Mouse (Mus musculus): Measurements from ENCODE around the gene Bahd1. TPM values are rescaled to one million over a fixed set of nuclear protein-coding genes. Genes with fewer than 3 reads are reported as not detected.
A peak's percentile ranks its signal among the peaks of the same experiment; 100 is the strongest.

The Bahd1 gene
- polyA plus RNA-seq (2014; fragmentation: Nextera tagmentation; extraction: Ambion mirVana): 1.7 and 1.9 TPM in 2 replicates

GRCm38 (mm10) chr2:118899981-118900825 lies at the start of gene Bahd1:
TSS of gene Bahd1 (plus strand) at chr2:118900377.
- H3K27me3 ChIP-seq (replicated peaks; ENCODE audit: control insufficient read depth, insufficient read depth, low read length): peaks cover 56% of the 10 kb centered on the region
- H3K4me2 ChIP-seq: peak within 1 kb of the TSS; percentile 100
- ATAC-seq (replicated peaks; ENCODE audit: low FRiP score) (no peak), DNase-seq (ENCODE audit: low spot score) (peak; percentile 63)
- H3K4me3 ChIP-seq (ENCODE audit: low read depth, low read length): peak within 1 kb of the TSS; percentile 97
- H3K9me3 ChIP-seq (ENCODE audit: control insufficient read depth, low read length): no peaks in the 10 kb centered on the region
- peak within 1 kb of the TSS; percentile 93 for H3K27ac ChIP-seq (ENCODE audit: low read depth, low read length)
- under 1% methylated on average over 32 of the region's 32 CpGs for WGBS
- H3K36me3 ChIP-seq (ENCODE audit: control insufficient read depth, insufficient read depth, low read length): no peaks in the 10 kb centered on the region
- H3K4me1 ChIP-seq (replicated peaks; ENCODE audit: control insufficient read depth, insufficient read depth, low read length): peaks cover 59% of the 10 kb centered on the region
- H3K9ac ChIP-seq (ENCODE audit: low read depth, low read length): peak within 1 kb of the TSS; percentile 92

GRCm38 (mm10) chr2:118851756-118852155 lies 48.4 kb upstream of the Bahd1 start:
- Histone ChIP-seq H3K4me1 (replicated peaks; ENCODE audit: control insufficient read depth, insufficient read depth, low read length) (no peaks in the 10 kb centered on the region), H3K36me3 (ENCODE audit: control insufficient read depth, insufficient read depth, low read length) (no peaks in the 10 kb centered on the region), H3K4me3 (ENCODE audit: low read depth, low read length) (no peak overlapping the region), H3K27ac (ENCODE audit: low read depth, low read length) (no peak overlapping the region), H3K9me3 (ENCODE audit: control insufficient read depth, low read length) (no peaks in the 10 kb centered on the region), H3K27me3 (replicated peaks; ENCODE audit: control insufficient read depth, insufficient read depth, low read length) (no peaks in the 10 kb centered on the region), H3K4me2 (no peak overlapping the region), H3K9ac (ENCODE audit: low read depth, low read length) (no peak overlapping the region)
- 45% methylated on average over 3 of the region's 3 CpGs for WGBS
- ATAC-seq (replicated peaks; ENCODE audit: low FRiP score): no peak
- no peak for DNase-seq (ENCODE audit: low spot score)

- H3K36me3 ChIP-seq (ENCODE audit: control insufficient read depth, insufficient read depth, low read length): 0 out of 2 replicates have a peak, but pooled peaks cover 2% of the 10 kb centered on the region
- no peaks in the 10 kb centered on the region for H3K9me3 ChIP-seq (ENCODE audit: control insufficient read depth, low read length)
- no peaks in the 10 kb centered on the region for H3K27me3 ChIP-seq (replicated peaks; ENCODE audit: control insufficient read depth, insufficient read depth, low read length)
- H3K4me1 ChIP-seq (replicated peaks; ENCODE audit: control insufficient read depth, insufficient read depth, low read length): peaks cover 3% of the 10 kb centered on the region; the same call in 1 of the 2 replicates
- peak within 1 kb of the TSS; percentile 85 for H3K4me2 ChIP-seq
- ATAC-seq (replicated peaks; ENCODE audit: low FRiP score): peak; percentile 99
- H3K4me3 ChIP-seq (ENCODE audit: low read depth, low read length): peak within 1 kb of the TSS; percentile 69
- peak within 1 kb of the TSS; percentile 71 for H3K9ac ChIP-seq (ENCODE audit: low read depth, low read length)
- peak; percentile 87 for DNase-seq (ENCODE audit: low spot score)
- no peak within 1 kb of the TSS for H3K27ac ChIP-seq (ENCODE audit: low read depth, low read length)
- under 1% methylated on average over 34 of the region's 34 CpGs for WGBS
Measured at GRCm38 (mm10) chr2:118861454-118862339, 38.5 kb upstream of the Bahd1 start, which contains the start of gene Ivd. TSS of gene Ivd (plus strand) at chr2:118861954.

- H3K36me3 ChIP-seq (ENCODE audit: control insufficient read depth, insufficient read depth, low read length): 0 out of 2 replicates have a peak, but pooled peaks cover 2% of the 10 kb centered on the region
- no peaks in the 10 kb centered on the region for H3K9me3 ChIP-seq (ENCODE audit: control insufficient read depth, low read length)
- H3K4me2 ChIP-seq: peak overlapping the region; percentile 85
- peaks cover 3% of the 10 kb centered on the region; the same call in 1 of the 2 replicates for H3K4me1 ChIP-seq (replicated peaks; ENCODE audit: control insufficient read depth, insufficient read depth, low read length)
- H3K27me3 ChIP-seq (replicated peaks; ENCODE audit: control insufficient read depth, insufficient read depth, low read length): no peaks in the 10 kb centered on the region
- peak overlapping the region; percentile 71 for H3K9ac ChIP-seq (ENCODE audit: low read depth, low read length)
- 49% methylated on average over 3 of the region's 3 CpGs for WGBS
- no peak for DNase-seq (ENCODE audit: low spot score)
- peak overlapping the region; percentile 69 for H3K4me3 ChIP-seq (ENCODE audit: low read depth, low read length)
- no peak; the same call in 1 of the 2 replicates for ATAC-seq (replicated peaks; ENCODE audit: low FRiP score)
- no peak overlapping the region for H3K27ac ChIP-seq (ENCODE audit: low read depth, low read length)
Measured at GRCm38 (mm10) chr2:118862340-118862675, 37.9 kb upstream of the Bahd1 start.

- Histone ChIP-seq H3K4me3 (ENCODE audit: low read depth, low read length) (no peak overlapping the region), H3K4me2 (no peak overlapping the region), H3K27me3 (replicated peaks; ENCODE audit: control insufficient read depth, insufficient read depth, low read length) (no peaks in the 10 kb centered on the region), H3K4me1 (replicated peaks; ENCODE audit: control insufficient read depth, insufficient read depth, low read length) (no peaks in the 10 kb centered on the region), H3K9ac (ENCODE audit: low read depth, low read length) (no peak overlapping the region), H3K9me3 (ENCODE audit: control insufficient read depth, low read length) (no peaks in the 10 kb centered on the region), H3K36me3 (ENCODE audit: control insufficient read depth, insufficient read depth, low read length) (peaks cover 10% of the 10 kb centered on the region; the same call in 1 of the 2 replicates), H3K27ac (ENCODE audit: low read depth, low read length) (no peak overlapping the region)
- WGBS: 85% methylated on average over 3 of the region's 3 CpGs
- DNase-seq (ENCODE audit: low spot score) (no peak), ATAC-seq (replicated peaks; ENCODE audit: low FRiP score) (no peak)
Measured at GRCm38 (mm10) chr2:118870601-118871000, 29.6 kb upstream of the Bahd1 start.

- Histone ChIP-seq H3K9me3 (ENCODE audit: control insufficient read depth, low read length) (no peaks in the 10 kb centered on the region), H3K36me3 (ENCODE audit: control insufficient read depth, insufficient read depth, low read length) (peaks cover 8% of the 10 kb centered on the region; the same call in 1 of the 2 replicates), H3K9ac (ENCODE audit: low read depth, low read length) (no peak overlapping the region), H3K4me3 (ENCODE audit: low read depth, low read length) (no peak overlapping the region), H3K27me3 (replicated peaks; ENCODE audit: control insufficient read depth, insufficient read depth, low read length) (no peaks in the 10 kb centered on the region), H3K27ac (ENCODE audit: low read depth, low read length) (no peak overlapping the region), H3K4me2 (no peak overlapping the region), H3K4me1 (replicated peaks; ENCODE audit: control insufficient read depth, insufficient read depth, low read length) (no peaks in the 10 kb centered on the region)
- no peak for ATAC-seq (replicated peaks; ENCODE audit: low FRiP score)
- no peak for DNase-seq (ENCODE audit: low spot score)
- WGBS: 89% methylated on average over 1 of the region's 1 CpGs
Measured at GRCm38 (mm10) chr2:118871032-118871431, 29.1 kb upstream of the Bahd1 start.

- 89% methylated on average over 5 of the region's 5 CpGs for WGBS
- no peak overlapping the region for H3K4me3 ChIP-seq (ENCODE audit: low read depth, low read length)
- no peak overlapping the region for H3K4me2 ChIP-seq
- no peak overlapping the region for H3K9ac ChIP-seq (ENCODE audit: low read depth, low read length)
- no peaks in the 10 kb centered on the region for H3K27me3 ChIP-seq (replicated peaks; ENCODE audit: control insufficient read depth, insufficient read depth, low read length)
- peaks cover 12% of the 10 kb centered on the region; the same call in 1 of the 2 replicates for H3K36me3 ChIP-seq (ENCODE audit: control insufficient read depth, insufficient read depth, low read length)
- no peaks in the 10 kb centered on the region for H3K4me1 ChIP-seq (replicated peaks; ENCODE audit: control insufficient read depth, insufficient read depth, low read length)
- ATAC-seq (replicated peaks; ENCODE audit: low FRiP score) (no peak), DNase-seq (ENCODE audit: low spot score) (no peak)
- H3K27ac ChIP-seq (ENCODE audit: low read depth, low read length): no peak overlapping the region
- H3K9me3 ChIP-seq (ENCODE audit: control insufficient read depth, low read length): no peaks in the 10 kb centered on the region
Measured at GRCm38 (mm10) chr2:118873018-118873417, 27.2 kb upstream of the Bahd1 start.

- Histone ChIP-seq H3K4me1 (replicated peaks; ENCODE audit: control insufficient read depth, insufficient read depth, low read length) (no peaks in the 10 kb centered on the region), H3K9ac (ENCODE audit: low read depth, low read length) (no peak overlapping the region), H3K36me3 (ENCODE audit: control insufficient read depth, insufficient read depth, low read length) (peaks cover 12% of the 10 kb centered on the region; the same call in 1 of the 2 replicates), H3K27ac (ENCODE audit: low read depth, low read length) (no peak overlapping the region), H3K9me3 (ENCODE audit: control insufficient read depth, low read length) (no peaks in the 10 kb centered on the region), H3K4me3 (ENCODE audit: low read depth, low read length) (no peak overlapping the region), H3K27me3 (replicated peaks; ENCODE audit: control insufficient read depth, insufficient read depth, low read length) (no peaks in the 10 kb centered on the region), H3K4me2 (no peak overlapping the region)
- ATAC-seq (replicated peaks; ENCODE audit: low FRiP score) (no peak), DNase-seq (ENCODE audit: low spot score) (no peak)
- WGBS: 82% methylated on average over 6 of the region's 6 CpGs
Measured at GRCm38 (mm10) chr2:118873890-118874430, 26.2 kb upstream of the Bahd1 start.

All from liver, embryonic 11.5 days (tissue).